Mouse (Mus musculus) heart, adult 2 months (tissue): ENCODE results near the gene She.

ENCODE experiments used
- CTCF ChIP-seq: fragments of 200-600 bp; IDR thresholded peaks from 2 replicates; pipeline ENCODE4 v1.8.1; 2022; ENCODE audit warnings: antibody characterized with exemption, mild to moderate bottlenecking, moderate library complexity
- EP300 ChIP-seq: fragments of 200-500 bp; IDR thresholded peaks from 2 replicates; pipeline ENCODE4 v1.6.1; 2011; ENCODE audit warnings: low read depth, low read length, control low read depth; ENCODE audit not compliant: insufficient read depth
- POLR2A ChIP-seq: fragments of 200-500 bp; IDR thresholded peaks from 2 replicates; pipeline ENCODE4 v1.6.1; 2011; ENCODE audit warnings: mild to moderate bottlenecking, low read depth, low read length, control low read depth; ENCODE audit not compliant: insufficient read depth

GRCm38 (mm10) chr3:89819897-89820296 lies 11.3 kb upstream of the She start:
- TF ChIP-seq CTCF (no peak), POLR2A (no peak), EP300 (no peak)
